In the genomic region with DNA sequence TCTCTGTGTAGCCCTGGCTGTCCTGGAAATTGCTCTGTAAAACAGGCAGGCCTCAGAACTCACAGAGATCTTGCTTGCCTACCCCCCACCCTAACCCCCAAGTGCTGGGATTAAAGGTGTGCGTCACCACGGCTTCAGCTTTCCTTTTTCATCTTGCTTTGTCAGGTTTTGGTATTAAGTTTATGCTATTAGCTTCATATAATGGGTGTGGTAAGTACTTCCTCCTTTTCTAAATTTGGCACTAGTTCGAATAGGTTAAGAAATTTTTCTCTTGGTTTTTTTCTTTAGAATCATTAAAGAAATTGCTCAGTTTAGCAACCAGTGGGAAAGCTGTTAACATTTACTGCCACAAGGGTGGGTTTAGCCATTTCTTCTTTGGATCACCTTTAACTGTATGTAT, we compare ENCODE assay signal across 24 mouse cellular contexts. TPM values are rescaled to one million over a fixed set of nuclear protein-coding genes. Genes with fewer than 3 reads are reported as not detected.
DNase-seq lines count a peak whose midpoint lies in the region; TF ChIP-seq lines count a peak whose summit lies in the region.
"Had no signal": no experiment of that assay in that cellular context is flagged by ENCODE, and none has a peak within 500 bp of the region (broad histone marks: within the 10 kb centered on the region; RNA-seq: fewer than 3 reads in every experiment).

No protein-coding gene starts in this region.

- 47% methylated on average over 3 of the region's 3 CpGs for WGBS in macrophage (ENCODE audit: missing documents)

- TF ChIP-seq POLR2A in bone marrow macrophage, adult 2 months (IDR thresholded peaks at IDR 0.05; ENCODE audit: borderline replicate concordance, low read depth, low read length), result no peak

- H3K36me3 ChIP-seq in macrophage (ENCODE audit: inconsistent target), result no peaks in the 10 kb centered on the region
- H3K36me3 ChIP-seq in splenic B cell, adult 2 months (ENCODE audit: control insufficient read depth, insufficient read depth, low read length, poor library complexity, severe bottlenecking), result no peaks in the 10 kb centered on the region
- H3K36me3 ChIP-seq: embryonic facial prominence, embryonic 12.5 days; embryonic facial prominence, embryonic 15.5 days; heart, embryonic 15.5 days; hindbrain, embryonic 10.5 days; hindbrain, embryonic 13.5 days had no signal

- H3K4me1 ChIP-seq in bone marrow macrophage, adult 2 months (ENCODE audit: control insufficient read depth, insufficient read depth, low read length), result peaks cover 28% of the 10 kb centered on the region
- H3K4me1 ChIP-seq: embryonic facial prominence, embryonic 12.5 days; embryonic facial prominence, embryonic 15.5 days; hindbrain, embryonic 10.5 days; hindbrain, embryonic 13.5 days had no signal

- peaks cover 49% of the 10 kb centered on the region for H3K79me2 ChIP-seq in macrophage (ENCODE audit: inconsistent target)

- peak overlapping the region; percentile 46 for H3K27ac ChIP-seq in bone marrow macrophage, adult 2 months (ENCODE audit: insufficient read depth, low read depth, low read length)
- H3K27ac ChIP-seq in macrophage, result 0 out of 2 replicates have a peak overlapping the region, but pooled peaks have one; percentile 1
- H3K27ac ChIP-seq: embryonic facial prominence, embryonic 12.5 days; embryonic facial prominence, embryonic 15.5 days; gastrocnemius, adult 2 months; heart, embryonic 15.5 days; hindbrain, embryonic 10.5 days; hindbrain, embryonic 13.5 days had no signal

- H3K4me3 ChIP-seq in bone marrow macrophage, adult 2 months (ENCODE audit: insufficient read depth, low read length), result no peak overlapping the region
- H3K4me3 ChIP-seq in macrophage (ENCODE audit: inconsistent target), result no peak overlapping the region
- H3K4me3 ChIP-seq: embryonic facial prominence, embryonic 12.5 days; embryonic facial prominence, embryonic 15.5 days; gastrocnemius, adult 2 months; heart, embryonic 12.5 days; heart, embryonic 15.5 days; hindbrain, embryonic 10.5 days; hindbrain, embryonic 13.5 days had no signal

- DNase-seq in heart, adult 11 months, result peak; percentile 5
- DNase-seq in heart, adult 9 months (ENCODE audit: low spot score in 2 of 2), result no peak
- peak; percentile 0 for DNase-seq in splenic B cell, adult 2 months (ENCODE audit: low read depth, low spot score)
- no peak for DNase-seq in thymus, postnatal 10 days (ENCODE audit: low spot score in 2 of 2)
- DNase-seq in left cerebral cortex, adult 11 months (ENCODE audit: low spot score), result no peak
- no peak for DNase-seq in adrenal gland, adult 18-20 months (ENCODE audit: low spot score in 2 of 2)
- DNase-seq: adrenal gland, adult 2 months; adrenal gland, postnatal 14 days; cerebellum, adult 18-20 months; cerebellum, adult 9-10 months; cerebellum, postnatal 14 days; forebrain, postnatal 0 days; gastrocnemius, adult 2 months; gastrocnemius, postnatal 14 days; heart, postnatal 10 days; heart, postnatal 36 days had no signal

- TF ChIP-seq CTCF in bone marrow macrophage, adult 2 months (IDR thresholded peaks at IDR 0.05; ENCODE audit: low read depth, low read length), result no peak

- H3K27me3 ChIP-seq in splenic B cell, adult 2 months (ENCODE audit: control insufficient read depth, insufficient read depth, low read length, poor library complexity, severe bottlenecking), result no peaks in the 10 kb centered on the region
- H3K27me3 ChIP-seq: embryonic facial prominence, embryonic 12.5 days; heart, embryonic 12.5 days; heart, embryonic 15.5 days had no signal

RNA-seq across cellular contexts. Expression of gene Tmem164, which starts 34.8 kb away (rescaled TPM):
- 60.4 and 64.3 TPM in 2 replicates for polyA plus RNA-seq in bone marrow macrophage, adult 2 months (2012; ENCODE audit: insufficient read depth, insufficient read length, missing spikeins)
- total RNA-seq in macrophage (2018; cell fraction: chromatin; rRNA removed), result 100 to 1,000 TPM in 25 of 26 experiments, 10 to 100 TPM in 1; 96.0 to 161 (median 141) TPM
- 100 to 1,000 TPM in 1 of 26 experiments, 10 to 100 TPM in 25; 59.6 to 105 (median 79.5) TPM for total RNA-seq in macrophage (2018; cell fraction: cytosol; rRNA removed)
- 100 to 1,000 TPM in 24 of 26 experiments, 10 to 100 TPM in 2; 92.3 to 175 (median 142) TPM for total RNA-seq in macrophage (2018; cell fraction: nucleus; rRNA removed)
- 47.1 to 61.4 TPM (median 59.5 TPM) in 3 replicates for polyA plus RNA-seq in macrophage (2018)
- 10 to 100 TPM; 28.2 to 31.8 TPM for total RNA-seq in adrenal gland, adult 18-20 months (2021)

Comparison
In these comparisons a context has a peak if more than half of its experiments do, and no peak if none do; other contexts are left out.
1. DNase-seq: peak in heart, adult 11 months (single experiment) and splenic B cell, adult 2 months (single experiment); none in heart, adult 9 months (0 of 2), thymus, postnatal 10 days (0 of 2), left cerebral cortex, adult 11 months (single experiment) and adrenal gland, adult 18-20 months (0 of 2).